Mouse (Mus musculus) kidney, adult 11 months (tissue): ENCODE data around the gene Rbbp6.

ENCODE experiments used
- DNase-seq: peaks from one replicate; pipeline ENCODE4 v3.0.0; 2022

Rbbp6 gene

DNA sequence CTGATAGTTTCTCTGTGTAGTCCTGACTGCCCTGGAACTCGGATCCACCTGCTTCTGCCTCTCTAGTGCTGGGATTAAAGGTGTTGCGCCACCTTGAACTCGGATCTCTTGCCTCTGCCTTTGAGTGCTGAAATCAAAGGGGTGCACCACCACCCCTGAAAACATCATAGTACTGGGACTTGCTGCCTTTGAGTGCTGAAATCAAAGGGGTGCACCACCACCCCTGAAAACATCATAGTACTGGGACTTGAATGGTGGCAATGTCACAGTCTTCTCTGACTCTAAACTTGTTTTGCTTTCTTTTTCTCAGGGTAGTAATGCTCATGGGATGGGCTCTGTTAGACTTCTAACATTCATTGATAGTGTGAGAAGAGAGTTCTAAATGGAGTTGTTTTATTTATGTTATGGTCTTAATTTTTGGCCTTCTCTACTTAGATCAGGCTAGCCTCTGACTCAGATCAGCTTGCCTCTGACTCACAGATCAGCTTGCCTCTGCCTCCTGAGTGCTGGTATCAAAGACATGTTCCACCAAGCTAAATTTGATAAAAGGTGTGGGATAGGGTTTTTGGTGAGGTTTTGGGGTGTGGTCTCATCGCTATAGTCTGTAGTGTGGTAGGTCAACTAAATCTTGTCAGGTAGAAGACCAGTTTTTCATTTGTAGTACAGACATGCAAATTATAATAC, 6.7 kb downstream of the Rbbp6 start:
- no peak for DNase-seq

DNA sequence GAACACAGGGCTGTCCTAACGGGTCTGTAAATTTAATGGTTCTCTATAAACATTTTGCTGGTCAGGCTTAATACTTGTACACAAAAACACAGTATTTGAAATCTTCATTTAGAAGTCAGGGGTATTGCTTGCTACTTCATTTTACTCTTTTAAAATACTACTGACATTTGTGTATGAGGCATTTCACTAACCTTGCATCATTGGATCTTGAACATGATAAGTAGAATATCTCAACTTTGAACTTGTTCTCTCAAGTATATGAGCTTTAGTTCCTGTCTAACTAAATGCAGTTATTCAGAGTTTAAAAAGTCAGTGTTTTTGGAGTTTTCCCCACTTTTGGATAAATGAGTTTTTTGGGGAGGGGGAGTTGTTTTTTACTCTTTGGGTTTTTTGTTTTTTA, 14.0 kb downstream of the Rbbp6 start:
- no peak for DNase-seq

DNA sequence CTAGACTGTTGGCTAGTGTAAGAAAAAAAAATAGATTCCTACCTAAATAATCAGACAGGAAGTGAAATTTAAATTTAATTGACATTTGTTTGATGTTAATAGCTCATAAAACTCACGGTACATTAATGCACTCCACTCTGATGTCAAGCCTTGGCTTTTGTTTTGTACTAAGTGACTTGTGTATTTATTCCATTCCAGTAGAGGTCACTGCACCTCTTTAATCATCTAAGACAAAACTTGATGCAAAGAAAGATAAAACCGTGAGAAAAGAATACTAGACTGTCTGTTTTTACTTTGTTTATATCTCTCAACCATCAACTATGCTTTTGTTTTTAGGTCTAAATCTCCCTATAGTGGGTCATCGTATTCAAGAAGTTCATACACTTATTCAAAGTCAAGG, 32.7 kb downstream of the Rbbp6 start:
- DNase-seq, result no peak

GRCm38 (mm10) chr7:122999871-123000396, 34.4 kb downstream of the Rbbp6 start:
- no peak for DNase-seq

DNA sequence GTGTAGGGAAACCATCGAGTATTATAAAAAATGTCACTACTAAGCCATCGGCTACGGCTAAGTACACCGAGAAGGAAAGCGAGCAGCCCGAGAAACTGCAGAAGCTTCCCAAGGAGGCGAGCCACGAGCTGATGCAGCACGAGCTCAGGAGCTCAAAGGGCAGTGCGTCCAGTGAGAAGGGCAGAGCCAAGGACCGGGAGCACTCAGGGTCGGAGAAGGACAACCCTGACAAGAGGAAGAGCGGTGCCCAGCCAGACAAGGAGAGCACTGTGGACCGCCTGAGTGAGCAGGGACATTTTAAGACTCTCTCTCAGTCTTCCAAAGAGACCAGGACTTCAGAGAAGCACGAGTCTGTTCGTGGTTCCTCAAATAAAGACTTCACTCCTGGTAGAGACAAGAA, 35.3 kb downstream of the Rbbp6 start:
- peak; percentile 82 for DNase-seq

GRCm38 (mm10) chr7:123001341-123002027, 36.0 kb downstream of the Rbbp6 start:
- no peak for DNase-seq

DNA sequence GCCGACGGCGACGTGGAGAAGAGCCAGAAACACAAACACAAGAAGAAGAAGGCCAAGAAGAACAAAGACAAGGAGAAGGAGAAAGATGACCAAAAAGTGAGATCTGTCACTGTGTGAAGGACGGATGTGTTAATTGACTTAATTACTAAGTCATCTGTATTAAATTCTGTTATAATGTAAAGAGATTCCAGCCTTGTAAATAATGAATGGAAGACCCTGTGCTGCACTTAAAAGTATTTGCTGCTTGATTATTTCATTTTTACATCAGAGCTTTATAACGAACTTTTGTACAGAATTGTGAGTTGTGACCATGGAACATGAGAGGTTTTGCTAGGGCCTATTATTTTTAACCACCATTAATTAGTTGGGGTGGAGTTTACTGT, 36.5 kb downstream of the Rbbp6 start:
- no peak for DNase-seq

DNA sequence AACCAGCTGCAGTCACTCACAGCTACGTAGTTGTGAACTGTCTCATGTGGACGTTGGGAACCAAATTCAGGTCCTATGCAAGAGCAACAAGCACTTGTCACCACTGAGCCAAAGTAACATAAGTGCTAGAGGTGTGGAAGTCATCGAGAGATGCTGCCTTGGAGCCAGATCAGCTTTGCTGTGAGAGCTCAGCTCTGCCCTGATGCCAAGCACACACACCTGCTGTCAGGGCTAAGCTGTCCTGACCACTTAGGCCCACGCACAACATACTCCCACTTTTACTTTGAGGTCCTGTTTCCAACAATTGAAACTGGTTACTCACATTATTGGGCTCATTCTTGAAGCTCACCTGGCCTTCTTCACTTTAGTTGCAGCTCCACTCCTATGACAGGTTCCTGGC, 37.7 kb downstream of the Rbbp6 start:
- no peak for DNase-seq

GRCm38 (mm10) chr7:123004442-123004841, 39.0 kb downstream of the Rbbp6 start:
- no peak for DNase-seq

DNA sequence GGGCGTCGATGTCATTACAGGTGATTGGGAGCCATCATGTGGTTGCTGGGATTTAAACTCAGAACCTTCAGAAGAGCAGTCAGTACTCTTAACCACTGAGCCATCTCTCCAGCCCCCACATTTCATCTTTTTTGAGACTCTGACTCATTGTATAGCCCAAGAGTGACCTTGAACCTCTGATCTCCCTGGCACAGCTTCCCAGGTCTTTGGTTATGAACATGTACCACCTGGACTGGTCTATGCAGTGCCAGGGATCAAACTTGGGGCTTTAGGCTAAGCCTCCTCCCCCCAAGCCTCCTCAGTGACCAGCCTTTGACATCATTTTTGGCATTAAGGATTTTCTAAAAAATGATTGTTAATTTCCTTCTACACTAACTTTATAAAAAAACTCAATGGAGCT, 40.8 kb downstream of the Rbbp6 start:
- DNase-seq, result no peak

GRCm38 (mm10) chr7:123007743-123008142, 42.3 kb downstream of the Rbbp6 start:
- DNase-seq, result no peak

- no peak for DNase-seq
Observed at GRCm38 (mm10) chr7:123013466-123013865, 48.0 kb downstream of the Rbbp6 start.

DNA sequence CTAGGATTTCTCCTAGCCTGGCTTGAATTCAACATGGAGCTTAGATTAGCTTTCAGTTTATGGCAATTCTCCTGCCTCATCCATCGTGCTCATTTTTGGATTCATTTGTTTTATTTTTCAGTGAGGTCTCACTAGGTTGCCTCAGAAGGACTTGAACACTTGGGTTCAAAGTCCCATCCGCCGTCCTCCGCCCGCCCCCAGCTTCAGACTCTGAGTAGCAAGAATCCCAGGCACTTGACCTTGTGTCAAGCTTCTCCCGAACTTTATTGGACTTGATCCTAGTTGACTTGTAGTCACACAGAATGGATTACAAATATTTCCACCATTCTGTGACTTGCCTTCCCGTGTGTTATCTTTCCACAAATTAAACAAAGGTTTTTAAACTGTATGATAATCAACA, 49.2 kb downstream of the Rbbp6 start:
- DNase-seq, result peak; percentile 74

GRCm38 (mm10) chr7:123017627-123018026, 52.1 kb downstream of the Rbbp6 start:
- DNase-seq, result no peak

GRCm38 (mm10) chr7:123025123-123025522, 59.6 kb downstream of the Rbbp6 start:
- DNase-seq, result no peak

- no peak for DNase-seq
Observed at GRCm38 (mm10) chr7:123030295-123030694, 64.8 kb downstream of the Rbbp6 start.

- DNase-seq, result peak; percentile 75
Observed at GRCm38 (mm10) chr7:123030709-123031181, 65.3 kb downstream of the Rbbp6 start.

GRCm38 (mm10) chr7:123031211-123031743, 65.8 kb downstream of the Rbbp6 start:
- peak; percentile 35 for DNase-seq

DNA sequence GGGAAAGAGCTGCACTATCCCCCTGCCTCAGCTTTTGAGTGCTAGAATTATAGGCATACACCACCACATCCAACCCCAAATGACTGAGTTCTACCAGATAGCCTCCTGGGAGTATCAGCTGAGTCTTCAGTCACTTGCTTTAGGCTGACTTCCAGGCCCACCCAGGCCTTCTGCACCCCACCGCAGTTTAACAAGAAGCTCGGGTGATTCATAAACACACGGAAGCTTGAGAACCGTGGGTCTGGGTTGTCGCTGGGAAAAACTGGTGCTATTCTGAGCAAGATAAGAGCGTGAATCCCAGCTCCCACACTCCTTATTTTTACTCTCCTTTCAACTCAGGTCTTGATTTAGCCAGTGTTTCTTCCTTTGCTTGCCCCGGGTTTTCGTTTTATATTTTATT, 69.8 kb downstream of the Rbbp6 start:
- DNase-seq, result no peak

GRCm38 (mm10) chr7:123039302-123039701, 73.8 kb downstream of the Rbbp6 start:
- no peak for DNase-seq

GRCm38 (mm10) chr7:123045146-123045545, 79.7 kb downstream of the Rbbp6 start:
- DNase-seq, result no peak

- no peak for DNase-seq
Observed at GRCm38 (mm10) chr7:123046473-123047091, 81.1 kb downstream of the Rbbp6 start.
